Mouse (Mus musculus) spleen, postnatal 10 days (tissue): ENCODE data around the gene Hgfac.
A peak's percentile ranks its signal among the peaks of the same experiment; 100 is the strongest.

ENCODE experiments used
- DNase-seq, 2 experiments: peaks; one replicate each; pipeline ENCODE4 v3.0.0; 2021 to 2022; ENCODE audit warnings: low spot score in 2 of 2

Gene Hgfac

DNA sequence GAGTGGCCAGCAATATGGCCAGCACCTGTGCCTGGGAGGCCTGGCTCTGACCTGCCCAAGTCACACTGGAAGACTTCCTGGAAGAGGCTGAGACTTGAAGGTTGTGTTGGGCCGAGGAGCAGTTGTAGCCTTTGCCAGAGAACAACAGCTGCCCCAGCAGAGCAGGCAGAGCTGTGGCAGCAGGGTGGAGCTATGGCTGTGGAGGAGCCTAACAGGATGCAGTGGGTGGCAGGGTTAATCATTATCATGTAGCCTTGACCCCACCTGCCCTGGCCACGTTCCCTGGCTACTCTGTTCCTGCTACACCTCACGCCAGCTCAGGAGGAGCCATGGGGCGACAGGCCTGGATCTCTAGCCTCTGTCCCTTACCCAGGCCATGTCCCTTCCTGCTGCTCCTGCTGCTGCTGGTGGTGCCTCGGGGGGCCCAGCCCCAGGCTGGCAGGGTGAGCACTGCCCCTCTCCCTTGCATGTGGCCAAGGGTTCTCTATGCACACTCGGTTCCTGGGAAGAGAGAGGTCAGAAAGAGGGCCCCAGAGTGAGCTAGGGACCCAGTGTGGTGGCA lies at the start of gene Hgfac:
Gene Hgfac, plus strand, starts transcription at position 242 of the 562 bp plus-strand sequence.
- DNase-seq: peak; percentile 26 to 34

DNA sequence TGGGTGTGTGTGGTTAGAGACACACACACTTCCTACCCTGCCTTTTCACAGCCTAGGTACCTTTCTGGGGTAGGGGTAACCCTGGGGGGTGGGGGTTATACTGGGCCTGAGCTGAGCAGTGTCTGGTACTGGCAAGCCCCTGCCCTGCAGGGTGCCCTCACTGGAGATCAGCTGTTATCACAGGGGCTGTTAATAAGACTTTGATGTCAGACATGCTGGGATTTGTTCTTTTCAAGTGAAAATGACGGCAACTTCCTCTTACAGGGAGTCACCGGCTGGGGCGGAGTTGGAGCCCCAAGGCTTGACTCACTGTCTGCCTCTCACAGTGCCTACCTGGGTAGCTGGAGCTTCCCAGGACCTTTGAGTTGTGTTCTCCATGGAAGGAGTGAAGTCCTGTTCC lies 42.6 kb upstream of the Hgfac start:
- DNase-seq: no peak

DNA sequence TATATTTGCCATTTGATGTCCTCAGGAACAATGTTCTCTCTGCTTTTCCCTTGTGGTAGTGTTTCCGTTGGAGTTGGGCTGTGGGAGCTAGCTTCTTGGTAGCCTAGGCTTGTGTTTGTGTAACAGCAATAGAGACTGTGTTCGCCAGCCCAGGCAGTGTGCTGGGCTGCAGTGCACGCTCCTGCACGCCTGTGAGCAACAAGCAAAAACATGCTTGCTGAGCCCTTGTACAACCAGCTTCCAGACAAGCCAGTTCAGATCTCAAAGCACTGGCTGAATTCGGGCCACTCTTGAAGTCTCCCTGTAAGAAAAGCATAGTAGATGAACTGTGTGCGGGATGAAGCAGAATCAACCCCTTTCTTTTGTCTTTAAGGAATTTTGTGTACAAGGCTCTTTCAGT lies 42.0 kb upstream of the Hgfac start:
- DNase-seq: no peak

GRCm38 (mm10) chr5:35000323-35000722 lies 41.0 kb upstream of the Hgfac start:
- DNase-seq: no peak

DNA sequence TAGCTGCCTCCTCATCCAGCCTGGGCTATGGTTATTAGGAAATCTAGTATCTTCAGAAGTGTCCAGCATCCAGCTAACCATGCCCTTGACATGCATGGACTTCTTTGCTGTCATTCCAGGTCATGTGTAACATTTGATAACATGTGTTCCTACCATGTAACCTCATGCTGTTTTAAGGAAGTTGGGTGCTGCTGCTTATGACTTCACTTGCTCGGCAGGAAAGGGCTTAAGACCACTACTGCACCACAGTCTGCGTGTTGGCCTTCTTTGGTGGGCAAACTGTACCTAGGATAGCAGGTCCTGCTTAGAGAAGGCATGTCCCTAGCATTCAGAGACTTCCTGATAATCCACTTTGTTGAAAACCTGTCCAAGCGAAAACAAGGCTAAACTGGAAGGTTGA lies 40.2 kb upstream of the Hgfac start:
- DNase-seq: no peak

GRCm38 (mm10) chr5:35003611-35004162 lies 37.6 kb upstream of the Hgfac start:
- no peak for DNase-seq

DNA sequence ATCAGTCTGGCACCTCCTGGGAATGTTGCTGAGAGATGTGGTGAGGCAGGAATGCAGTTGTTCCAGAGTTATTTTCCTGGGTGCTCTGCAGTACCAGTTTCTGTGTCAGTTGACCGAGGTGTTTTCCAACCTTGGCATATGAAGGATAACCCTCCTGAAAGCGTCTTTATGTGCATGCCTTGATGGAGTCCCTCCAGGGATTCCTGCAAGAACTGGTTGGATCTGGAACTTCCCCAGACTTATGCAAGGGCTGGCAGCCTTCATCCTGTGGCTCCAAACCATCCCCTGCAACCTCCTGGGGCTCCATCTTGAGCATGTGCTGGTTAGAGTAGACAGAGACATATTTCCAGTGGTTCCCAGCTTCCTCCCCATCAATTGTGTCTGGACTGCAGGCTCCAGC lies 36.5 kb upstream of the Hgfac start:
- DNase-seq: no peak

GRCm38 (mm10) chr5:35005659-35006058 lies 35.6 kb upstream of the Hgfac start:
- no peak for DNase-seq

GRCm38 (mm10) chr5:35006599-35006998 lies 34.7 kb upstream of the Hgfac start:
- DNase-seq: no peak

GRCm38 (mm10) chr5:35009163-35009562 lies 32.1 kb upstream of the Hgfac start:
- no peak for DNase-seq

DNA sequence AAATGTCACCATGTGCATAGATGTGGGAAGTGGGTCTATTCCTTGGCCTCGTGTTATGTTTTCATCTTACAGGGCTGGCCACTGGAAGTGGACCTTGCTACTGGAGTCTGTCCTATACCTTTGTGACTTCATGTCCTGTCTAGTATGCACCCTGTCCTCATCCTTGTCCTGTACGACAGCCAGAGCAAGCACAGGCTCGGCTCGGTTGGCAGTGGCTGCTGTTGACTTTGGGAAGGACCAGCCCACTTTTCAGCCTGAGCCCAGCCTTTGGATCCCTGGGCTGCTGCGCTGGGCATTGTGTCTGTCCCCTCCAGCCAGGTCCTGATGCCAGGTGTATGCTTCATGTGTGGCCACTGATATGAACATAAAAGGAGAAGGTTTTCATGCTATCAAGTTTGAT lies 30.7 kb upstream of the Hgfac start:
- no peak for DNase-seq

- no peak for DNase-seq
These were observed 30.0 kb upstream of the Hgfac start for GRCm38 (mm10) chr5:35011156-35011923.

DNA sequence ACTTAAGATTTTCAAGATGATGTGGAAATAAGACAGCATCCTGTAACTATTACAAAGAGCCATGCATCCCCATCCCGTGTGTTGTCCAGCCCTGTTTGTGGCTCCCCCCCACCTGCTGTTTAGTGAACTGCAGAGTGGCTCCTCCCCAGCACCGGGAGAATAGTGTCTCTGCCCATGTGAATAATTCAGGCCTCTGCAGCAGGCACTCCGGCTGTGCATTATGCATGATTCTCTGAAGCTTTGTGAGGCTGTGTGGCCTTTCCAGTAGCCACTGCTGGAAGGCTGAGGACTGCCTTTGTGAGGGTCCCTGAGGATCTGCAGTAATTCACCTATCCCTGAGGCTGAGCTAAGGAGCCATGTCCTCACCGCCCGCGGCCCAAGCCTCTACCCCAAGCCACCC lies 27.3 kb upstream of the Hgfac start:
- DNase-seq: no peak

DNA sequence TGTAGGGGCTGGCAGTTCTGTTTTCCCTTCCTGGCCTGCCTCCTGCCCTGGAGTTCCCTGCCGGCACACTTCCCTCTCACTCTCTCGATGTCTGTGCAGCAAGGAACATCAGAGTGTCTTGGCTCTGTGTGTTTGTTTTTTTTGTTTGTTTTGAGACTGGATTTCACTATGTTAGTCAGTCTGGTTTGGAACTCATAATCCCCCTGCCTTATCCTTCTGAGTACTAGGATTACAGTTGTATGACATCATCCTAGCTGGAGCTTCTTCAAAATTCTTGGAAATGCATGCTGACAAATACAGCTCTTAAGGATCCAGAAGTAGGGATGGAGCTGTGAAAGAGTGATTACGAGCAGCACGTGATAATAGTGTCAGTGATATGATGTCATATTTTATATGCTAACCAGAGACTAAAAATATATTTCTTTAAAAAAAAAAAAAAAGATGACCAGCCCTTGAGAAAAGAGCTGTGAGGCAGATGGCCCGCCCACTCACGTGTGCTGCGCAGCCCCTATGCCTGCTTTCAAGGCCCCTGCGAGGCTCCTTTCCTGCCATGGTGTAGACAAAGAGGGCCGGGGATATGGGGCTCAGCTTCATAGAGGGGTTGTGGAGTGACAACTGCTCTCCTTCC lies 21.5 kb upstream of the Hgfac start:
- DNase-seq: no peak

DNA sequence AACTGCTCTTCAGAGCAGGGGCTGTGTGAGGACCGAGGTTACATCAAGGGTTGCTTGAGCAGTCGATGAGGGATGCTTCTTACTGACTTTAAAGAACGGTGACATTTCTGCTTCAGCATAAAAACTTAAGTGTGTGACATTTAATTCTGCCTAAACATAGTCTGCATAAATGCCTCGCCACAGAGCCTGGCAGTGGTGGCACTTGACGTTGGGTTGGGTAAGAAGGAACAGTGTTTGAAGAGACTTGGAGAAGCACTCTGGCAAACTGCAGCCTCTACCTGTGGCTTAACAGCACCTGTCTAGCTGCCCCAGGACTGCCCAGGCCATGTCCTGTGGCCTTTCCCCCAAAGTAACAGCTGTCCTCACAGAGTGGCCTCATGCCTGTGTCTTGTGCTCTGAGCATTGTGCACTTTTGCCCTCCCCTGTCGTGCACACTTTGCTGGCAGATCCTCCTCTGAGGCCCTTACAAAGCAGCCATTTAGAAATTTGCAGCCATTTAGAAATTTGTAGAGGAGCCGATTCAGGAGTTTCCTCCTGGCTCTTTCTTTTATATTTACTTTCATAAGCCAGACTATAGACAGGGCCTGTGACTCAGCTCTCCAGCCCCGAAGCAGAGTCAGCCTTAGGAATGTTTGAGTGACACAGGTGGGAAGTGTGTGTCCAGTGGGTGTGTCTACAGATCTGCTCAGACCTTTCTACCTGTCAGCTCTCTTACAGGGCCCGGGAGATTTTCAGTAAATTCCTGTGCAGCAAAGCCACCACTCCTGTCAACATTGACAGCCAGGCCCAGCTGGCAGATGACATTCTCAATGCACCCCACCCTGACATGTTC lies 20.7 kb upstream of the Hgfac start:
- DNase-seq: no peak

- DNase-seq: peak in 1 of 2 experiments; percentile 68
These were observed 16.3 kb upstream of the Hgfac start for GRCm38 (mm10) chr5:35024975-35025374.

GRCm38 (mm10) chr5:35029303-35029702 lies 12.0 kb upstream of the Hgfac start:
- no peak for DNase-seq

- no peak for DNase-seq
These were observed 11.6 kb upstream of the Hgfac start for GRCm38 (mm10) chr5:35029755-35030154.

DNA sequence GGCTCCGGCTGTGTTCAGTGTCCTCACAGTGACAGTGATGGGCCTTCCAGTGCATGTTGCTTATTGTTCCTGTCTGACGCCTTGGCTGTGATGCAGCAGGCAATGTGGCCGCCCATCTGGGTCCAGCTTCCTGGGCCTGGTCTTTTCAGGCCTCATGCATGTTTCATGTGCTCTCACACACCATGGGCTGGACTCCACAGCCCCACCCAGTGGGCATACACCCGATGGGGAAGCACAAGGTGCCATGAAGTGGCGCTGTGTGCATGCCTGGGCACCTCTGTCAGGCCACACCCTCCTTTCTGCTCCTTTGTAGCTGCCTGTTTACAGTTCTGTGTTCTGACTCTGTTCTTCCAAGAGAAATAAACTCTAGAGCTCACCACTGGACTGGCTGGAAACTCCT lies 8.2 kb upstream of the Hgfac start:
- peak; percentile 46 to 80 for DNase-seq

GRCm38 (mm10) chr5:35033619-35034018 lies 7.7 kb upstream of the Hgfac start:
- DNase-seq: no peak

DNA sequence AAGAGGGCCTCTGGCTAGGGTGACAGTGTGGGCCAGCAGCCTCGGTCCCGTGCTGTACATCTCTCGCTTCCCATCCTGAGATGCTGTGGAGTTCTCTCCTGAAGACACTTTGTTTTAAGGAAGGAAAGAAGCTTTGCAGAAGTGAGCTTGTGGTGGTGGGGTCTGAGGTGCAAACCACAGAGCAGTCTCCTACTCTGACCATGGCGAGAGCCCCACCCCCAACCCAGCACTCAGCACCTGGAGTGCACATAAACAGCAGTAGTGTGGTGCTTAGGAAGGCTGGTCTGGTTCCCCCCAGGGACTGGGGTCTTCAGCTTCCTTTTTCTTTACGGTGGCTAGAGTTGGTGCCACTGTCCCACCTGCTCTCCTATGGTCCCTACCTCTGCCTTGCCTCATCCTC lies 6.2 kb upstream of the Hgfac start:
- DNase-seq: peak; percentile 16 to 48

DNA sequence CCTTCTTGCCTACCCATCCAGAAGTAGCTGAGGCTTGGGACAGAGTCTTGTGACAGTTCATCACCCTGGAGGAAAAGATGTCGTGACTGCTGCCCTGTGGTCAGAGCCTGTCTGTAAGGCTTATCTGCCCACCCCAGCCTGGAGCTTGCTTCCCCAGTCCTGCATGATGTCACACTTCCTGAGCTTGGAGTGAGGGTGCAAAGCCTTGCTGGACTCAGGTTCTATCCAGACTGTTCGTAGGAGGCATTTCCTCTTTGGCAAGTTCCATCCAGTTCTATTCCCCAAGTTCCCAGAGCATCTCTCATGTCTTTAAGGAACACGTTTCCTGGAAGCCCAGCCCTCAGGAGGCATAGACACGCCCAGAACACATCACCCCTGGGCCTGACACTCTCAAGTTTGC lies 5.5 kb upstream of the Hgfac start:
- peak; percentile 27 to 55 for DNase-seq
